Mouse (Mus musculus) embryo, embryonic 9.5 days (tissue): ENCODE results near the gene Sprn.

ENCODE experiments used
- DNase-seq: peaks from one replicate; pipeline ENCODE4 v3.0.0-alpha.2; 2017; ENCODE audit errors: extremely low spot score

Sprn gene

DNA sequence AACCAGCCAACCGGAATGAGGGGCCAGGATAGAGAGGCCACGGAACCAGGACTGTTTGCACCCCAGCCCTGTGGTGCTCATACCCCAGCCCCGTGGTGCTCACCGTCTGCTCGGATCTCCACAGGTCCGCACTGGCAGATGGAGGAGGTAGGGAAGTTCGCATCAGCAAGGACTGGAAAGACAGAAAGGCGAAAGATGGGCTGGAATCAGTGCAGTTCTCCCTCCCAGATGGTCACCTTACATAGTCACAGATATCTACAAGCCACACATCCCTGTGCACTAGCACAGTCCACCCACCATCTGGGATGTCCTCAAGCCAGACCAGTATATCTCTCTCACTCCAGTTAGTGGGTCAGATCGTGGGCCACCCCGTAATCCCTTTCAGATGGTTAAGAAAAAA is 53.2 kb downstream of the Sprn start:
- no peak for DNase-seq
